Mouse (Mus musculus): ENCODE results near the gene Mrpl23.

DNA sequence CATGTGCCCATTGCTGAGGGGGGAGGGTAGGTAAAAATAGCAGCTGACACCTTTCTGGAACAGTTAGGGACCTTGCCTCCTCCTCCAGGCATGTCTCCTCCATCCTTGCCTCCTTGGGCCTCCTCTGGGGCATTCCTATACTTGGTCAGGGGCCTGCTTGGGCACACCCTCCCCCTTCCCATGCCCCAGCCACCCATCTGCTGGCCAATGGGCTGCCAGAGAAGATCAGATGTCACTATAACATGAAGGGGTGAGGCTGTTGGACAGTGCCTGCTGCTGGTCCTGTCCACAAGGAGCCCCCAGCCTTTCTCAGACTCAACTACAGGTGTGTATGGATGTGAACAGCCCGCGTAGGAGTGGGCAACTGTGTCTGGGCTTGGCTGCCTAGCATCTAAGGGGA is 33.9 kb upstream of the Mrpl23 start, which contains the start of gene Tnnt3:
- TF ChIP-seq CTCF (IDR thresholded peaks at IDR 0.05; ENCODE audit: extremely low read depth, insufficient read length, insufficient replicate concordance, low read depth, low read length) (no peak), POLR2A (IDR thresholded peaks at IDR 0.05; ENCODE audit: low read depth, low read length) (no peak)

Data from small intestine, adult 2 months (tissue).